Mouse (Mus musculus): ENCODE measurements around the gene Gripap1. TPM values are rescaled to one million over a fixed set of nuclear protein-coding genes. Genes with fewer than 3 reads are reported as not detected.

Gripap1 gene
- polyA plus RNA-seq, 1 experiment from 2014 or later = 25.0 TPM

- WGBS = 84% methylated on average over 1 of the region's 1 CpGs
- no peak overlapping the region for H3K27ac ChIP-seq (replicated peaks in 1 of 2; ENCODE audit: control insufficient read depth in 1 of 2, insufficient read depth in 1 of 2, low read depth in 2 of 2, low read length in 2 of 2)
- H3K4me1 ChIP-seq (ENCODE audit: control insufficient read depth in 2 of 2, insufficient read depth in 2 of 2, low read length in 2 of 2) = peaks cover 0 to 2% of the 10 kb centered on the region in 2 experiments; a peak in 1 of 4 replicates
- no peak overlapping the region for H3K9ac ChIP-seq (ENCODE audit: low read length)
- peaks cover 13% of the 10 kb centered on the region; the same call in 1 of the 2 replicates for H3K36me3 ChIP-seq (ENCODE audit: control insufficient read depth, insufficient read depth, low read length)
- H3K4me2 ChIP-seq (ENCODE audit: low read length) = no peak overlapping the region
- H3K27me3 ChIP-seq (ENCODE audit: control insufficient read depth, insufficient read depth, low read length) = no peaks in the 10 kb centered on the region
- H3K4me3 ChIP-seq (ENCODE audit: control insufficient read depth in 1 of 2, insufficient read depth in 1 of 2, low read depth in 1 of 2, low read length in 2 of 2) = no peak overlapping the region
- H3K9me3 ChIP-seq (ENCODE audit: control insufficient read depth, low read length) = no peaks in the 10 kb centered on the region
- no peak for ATAC-seq (ENCODE audit: insufficient number of reproducible peaks, insufficient read depth, low FRiP score, low read depth)
Observed at GRCm38 (mm10) chrX:7863181-7863580, 73.6 kb downstream of the Gripap1 start.

- H3K9ac ChIP-seq (ENCODE audit: low read length) = no peak overlapping the region
- no peaks in the 10 kb centered on the region for H3K27me3 ChIP-seq (ENCODE audit: control insufficient read depth, insufficient read depth, low read length)
- H3K4me3 ChIP-seq (ENCODE audit: control insufficient read depth in 1 of 2, insufficient read depth in 1 of 2, low read depth in 1 of 2, low read length in 2 of 2) = no peak overlapping the region
- no peak for ATAC-seq (ENCODE audit: insufficient number of reproducible peaks, insufficient read depth, low FRiP score, low read depth)
- peaks cover 12% of the 10 kb centered on the region; the same call in 1 of the 2 replicates for H3K36me3 ChIP-seq (ENCODE audit: control insufficient read depth, insufficient read depth, low read length)
- H3K9me3 ChIP-seq (ENCODE audit: control insufficient read depth, low read length) = no peaks in the 10 kb centered on the region
- H3K27ac ChIP-seq (replicated peaks in 1 of 2; ENCODE audit: control insufficient read depth in 1 of 2, insufficient read depth in 1 of 2, low read depth in 2 of 2, low read length in 2 of 2) = no peak overlapping the region
- peaks cover 0 to 2% of the 10 kb centered on the region in 2 experiments; a peak in 1 of 4 replicates for H3K4me1 ChIP-seq (ENCODE audit: control insufficient read depth in 2 of 2, insufficient read depth in 2 of 2, low read length in 2 of 2)
- no peak overlapping the region for H3K4me2 ChIP-seq (ENCODE audit: low read length)
- 65% methylated on average over 3 of the region's 3 CpGs for WGBS
Observed at GRCm38 (mm10) chrX:7864551-7864950, 75.0 kb downstream of the Gripap1 start.

- ATAC-seq (ENCODE audit: insufficient number of reproducible peaks, insufficient read depth, low FRiP score, low read depth) = no peak
- Histone ChIP-seq H3K27me3 (ENCODE audit: control insufficient read depth, insufficient read depth, low read length) (no peaks in the 10 kb centered on the region), H3K36me3 (ENCODE audit: control insufficient read depth, insufficient read depth, low read length) (peaks cover 10% of the 10 kb centered on the region; the same call in 1 of the 2 replicates), H3K9ac (ENCODE audit: low read length) (no peak overlapping the region), H3K4me1 (ENCODE audit: control insufficient read depth in 2 of 2, insufficient read depth in 2 of 2, low read length in 2 of 2) (peaks cover 0 to 2% of the 10 kb centered on the region in 2 experiments; a peak in 1 of 4 replicates), H3K4me3 (ENCODE audit: control insufficient read depth in 1 of 2, insufficient read depth in 1 of 2, low read depth in 1 of 2, low read length in 2 of 2) (no peak overlapping the region), H3K4me2 (ENCODE audit: low read length) (no peak overlapping the region), H3K9me3 (ENCODE audit: control insufficient read depth, low read length) (no peaks in the 10 kb centered on the region), H3K27ac (replicated peaks in 1 of 2; ENCODE audit: control insufficient read depth in 1 of 2, insufficient read depth in 1 of 2, low read depth in 2 of 2, low read length in 2 of 2) (no peak overlapping the region)
- 59% methylated on average over 2 of the region's 2 CpGs for WGBS
Observed at GRCm38 (mm10) chrX:7865343-7865742, 75.8 kb downstream of the Gripap1 start.

GRCm38 (mm10) chrX:7865786-7866185, 76.2 kb downstream of the Gripap1 start:
- Histone ChIP-seq H3K4me2 (ENCODE audit: low read length) (no peak overlapping the region), H3K27ac (replicated peaks in 1 of 2; ENCODE audit: control insufficient read depth in 1 of 2, insufficient read depth in 1 of 2, low read depth in 2 of 2, low read length in 2 of 2) (no peak overlapping the region), H3K9me3 (ENCODE audit: control insufficient read depth, low read length) (no peaks in the 10 kb centered on the region), H3K9ac (ENCODE audit: low read length) (no peak overlapping the region), H3K27me3 (ENCODE audit: control insufficient read depth, insufficient read depth, low read length) (no peaks in the 10 kb centered on the region), H3K4me3 (ENCODE audit: control insufficient read depth in 1 of 2, insufficient read depth in 1 of 2, low read depth in 1 of 2, low read length in 2 of 2) (no peak overlapping the region), H3K4me1 (ENCODE audit: control insufficient read depth in 2 of 2, insufficient read depth in 2 of 2, low read length in 2 of 2) (peaks cover 0 to 2% of the 10 kb centered on the region in 2 experiments; a peak in 1 of 4 replicates), H3K36me3 (ENCODE audit: control insufficient read depth, insufficient read depth, low read length) (peaks cover 10% of the 10 kb centered on the region; the same call in 1 of the 2 replicates)
- 63% methylated on average over 2 of the region's 2 CpGs for WGBS
- ATAC-seq (ENCODE audit: insufficient number of reproducible peaks, insufficient read depth, low FRiP score, low read depth) = no peak

- no peak for ATAC-seq (ENCODE audit: insufficient number of reproducible peaks, insufficient read depth, low FRiP score, low read depth)
- H3K9me3 ChIP-seq (ENCODE audit: control insufficient read depth, low read length) = no peaks in the 10 kb centered on the region
- peaks cover 0 to 2% of the 10 kb centered on the region in 2 experiments; a peak in 1 of 4 replicates for H3K4me1 ChIP-seq (ENCODE audit: control insufficient read depth in 2 of 2, insufficient read depth in 2 of 2, low read length in 2 of 2)
- H3K4me3 ChIP-seq (ENCODE audit: control insufficient read depth in 1 of 2, insufficient read depth in 1 of 2, low read depth in 1 of 2, low read length in 2 of 2) = no peak overlapping the region
- no peak overlapping the region for H3K4me2 ChIP-seq (ENCODE audit: low read length)
- H3K36me3 ChIP-seq (ENCODE audit: control insufficient read depth, insufficient read depth, low read length) = peaks cover 16% of the 10 kb centered on the region
- H3K9ac ChIP-seq (ENCODE audit: low read length) = no peak overlapping the region
- WGBS = 80% methylated on average over 1 of the region's 1 CpGs
- no peak overlapping the region for H3K27ac ChIP-seq (replicated peaks in 1 of 2; ENCODE audit: control insufficient read depth in 1 of 2, insufficient read depth in 1 of 2, low read depth in 2 of 2, low read length in 2 of 2)
- no peaks in the 10 kb centered on the region for H3K27me3 ChIP-seq (ENCODE audit: control insufficient read depth, insufficient read depth, low read length)
Observed at GRCm38 (mm10) chrX:7867141-7867540, 77.6 kb downstream of the Gripap1 start.

GRCm38 (mm10) chrX:7868506-7868905, 78.9 kb downstream of the Gripap1 start:
- Histone ChIP-seq H3K4me3 (ENCODE audit: control insufficient read depth in 1 of 2, insufficient read depth in 1 of 2, low read depth in 1 of 2, low read length in 2 of 2) (no peak overlapping the region), H3K9me3 (ENCODE audit: control insufficient read depth, low read length) (no peaks in the 10 kb centered on the region), H3K4me1 (ENCODE audit: control insufficient read depth in 2 of 2, insufficient read depth in 2 of 2, low read length in 2 of 2) (peaks cover 0 to 2% of the 10 kb centered on the region in 2 experiments; a peak in 1 of 4 replicates), H3K9ac (ENCODE audit: low read length) (no peak overlapping the region), H3K27me3 (ENCODE audit: control insufficient read depth, insufficient read depth, low read length) (no peaks in the 10 kb centered on the region), H3K27ac (replicated peaks in 1 of 2; ENCODE audit: control insufficient read depth in 1 of 2, insufficient read depth in 1 of 2, low read depth in 2 of 2, low read length in 2 of 2) (no peak overlapping the region), H3K4me2 (ENCODE audit: low read length) (no peak overlapping the region), H3K36me3 (ENCODE audit: control insufficient read depth, insufficient read depth, low read length) (peaks cover 28% of the 10 kb centered on the region)
- WGBS = 39% methylated on average over 2 of the region's 2 CpGs
- no peak for ATAC-seq (ENCODE audit: insufficient number of reproducible peaks, insufficient read depth, low FRiP score, low read depth)

- no peak overlapping the region for H3K4me2 ChIP-seq (ENCODE audit: low read length)
- H3K4me3 ChIP-seq (ENCODE audit: control insufficient read depth in 1 of 2, insufficient read depth in 1 of 2, low read depth in 1 of 2, low read length in 2 of 2) = no peak overlapping the region
- H3K36me3 ChIP-seq (ENCODE audit: control insufficient read depth, insufficient read depth, low read length) = peaks cover 39% of the 10 kb centered on the region
- no peak overlapping the region for H3K27ac ChIP-seq (replicated peaks in 1 of 2; ENCODE audit: control insufficient read depth in 1 of 2, insufficient read depth in 1 of 2, low read depth in 2 of 2, low read length in 2 of 2)
- H3K27me3 ChIP-seq (ENCODE audit: control insufficient read depth, insufficient read depth, low read length) = no peaks in the 10 kb centered on the region
- no peaks in the 10 kb centered on the region for H3K9me3 ChIP-seq (ENCODE audit: control insufficient read depth, low read length)
- WGBS = 50% methylated on average over 3 of the region's 3 CpGs
- no peak for ATAC-seq (ENCODE audit: insufficient number of reproducible peaks, insufficient read depth, low FRiP score, low read depth)
- no peak overlapping the region for H3K9ac ChIP-seq (ENCODE audit: low read length)
- H3K4me1 ChIP-seq (ENCODE audit: control insufficient read depth in 2 of 2, insufficient read depth in 2 of 2, low read length in 2 of 2) = peaks cover 0 to 2% of the 10 kb centered on the region in 2 experiments; a peak in 1 of 4 replicates
Observed at GRCm38 (mm10) chrX:7869826-7870225, 80.3 kb downstream of the Gripap1 start.

Measured in heart, embryonic 14.5 days (tissue).